Mouse (Mus musculus): Measurements from ENCODE around the gene Bnip2. TPM values are rescaled to one million over a fixed set of nuclear protein-coding genes. Genes with fewer than 3 reads are reported as not detected.

Bnip2 gene
- polyA plus RNA-seq, 1 experiment = 63.5 TPM

GRCm38 (mm10) chr9:70032167-70032566 lies 42.9 kb downstream of the Bnip2 start:
- no peak for TF ChIP-seq CTCF (IDR thresholded peaks at IDR 0.05; ENCODE audit: control insufficient read depth, insufficient read depth, low read length)
- TF ChIP-seq POLR2A (IDR thresholded peaks at IDR 0.05; ENCODE audit: borderline replicate concordance, control insufficient read depth, low read depth, low read length) = no peak
- WGBS = 10% methylated on average over 1 of the region's 1 CpGs
- no peak overlapping the region for H3K27ac ChIP-seq (ENCODE audit: control insufficient read depth, insufficient read depth, low read depth, low read length, poor library complexity)
- H3K4me1 ChIP-seq (ENCODE audit: control insufficient read depth, insufficient read depth, low read length) = no peaks in the 10 kb centered on the region; the same call in 1 of the 2 replicates
- no peak overlapping the region for H3K4me3 ChIP-seq (replicated peaks; ENCODE audit: control insufficient read depth, low read depth, low read length)

- WGBS = 68% methylated on average over 9 of the region's 9 CpGs
- TF ChIP-seq POLR2A (IDR thresholded peaks at IDR 0.05; ENCODE audit: borderline replicate concordance, control insufficient read depth, low read depth, low read length) = no peak
- TF ChIP-seq CTCF (IDR thresholded peaks at IDR 0.05; ENCODE audit: control insufficient read depth, insufficient read depth, low read length) = no peak
- Histone ChIP-seq H3K4me1 (ENCODE audit: control insufficient read depth, insufficient read depth, low read length) (no peaks in the 10 kb centered on the region; the same call in 1 of the 2 replicates), H3K27ac (ENCODE audit: control insufficient read depth, insufficient read depth, low read depth, low read length, poor library complexity) (no peak overlapping the region), H3K4me3 (replicated peaks; ENCODE audit: control insufficient read depth, low read depth, low read length) (no peak overlapping the region)
Observed at GRCm38 (mm10) chr9:70033056-70033455, 43.8 kb downstream of the Bnip2 start.

GRCm38 (mm10) chr9:70034702-70035101 lies 45.4 kb downstream of the Bnip2 start:
- Histone ChIP-seq H3K27ac (ENCODE audit: control insufficient read depth, insufficient read depth, low read depth, low read length, poor library complexity) (no peak overlapping the region), H3K4me3 (replicated peaks; ENCODE audit: control insufficient read depth, low read depth, low read length) (no peak overlapping the region), H3K4me1 (ENCODE audit: control insufficient read depth, insufficient read depth, low read length) (no peaks in the 10 kb centered on the region; the same call in 1 of the 2 replicates)
- WGBS = 38% methylated on average over 7 of the region's 7 CpGs
- TF ChIP-seq CTCF (IDR thresholded peaks at IDR 0.05; ENCODE audit: control insufficient read depth, insufficient read depth, low read length) (no peak), POLR2A (IDR thresholded peaks at IDR 0.05; ENCODE audit: borderline replicate concordance, control insufficient read depth, low read depth, low read length) (no peak)

- Histone ChIP-seq H3K4me1 (ENCODE audit: control insufficient read depth, insufficient read depth, low read length) (no peaks in the 10 kb centered on the region; the same call in 1 of the 2 replicates), H3K4me3 (replicated peaks; ENCODE audit: control insufficient read depth, low read depth, low read length) (no peak overlapping the region), H3K27ac (ENCODE audit: control insufficient read depth, insufficient read depth, low read depth, low read length, poor library complexity) (no peak overlapping the region)
- WGBS = 75% methylated on average over 4 of the region's 4 CpGs
- TF ChIP-seq POLR2A (IDR thresholded peaks at IDR 0.05; ENCODE audit: borderline replicate concordance, control insufficient read depth, low read depth, low read length) = no peak
- no peak for TF ChIP-seq CTCF (IDR thresholded peaks at IDR 0.05; ENCODE audit: control insufficient read depth, insufficient read depth, low read length)
Observed at GRCm38 (mm10) chr9:70036646-70037045, 47.4 kb downstream of the Bnip2 start.

GRCm38 (mm10) chr9:70037988-70038387 lies 48.7 kb downstream of the Bnip2 start, which contains the start of gene Gcnt3:
TSS of gene Gcnt3 (minus strand) at chr9:70038088.
- WGBS = 82% methylated on average over 7 of the region's 7 CpGs

GRCm38 (mm10) chr9:70039597-70040385 lies 50.5 kb downstream of the Bnip2 start:
- H3K4me1 ChIP-seq (ENCODE audit: control insufficient read depth, insufficient read depth, low read length) = no peaks in the 10 kb centered on the region; the same call in 1 of the 2 replicates
- 77% methylated on average over 6 of the region's 6 CpGs for WGBS

More at GRCm38 (mm10) chr9:70037988-70038387, 48.7 kb downstream of the Bnip2 start, which contains the start of gene Gcnt3:
- no peak for TF ChIP-seq CTCF (IDR thresholded peaks at IDR 0.05; ENCODE audit: control insufficient read depth, insufficient read depth, low read length)
- no peak for TF ChIP-seq POLR2A (IDR thresholded peaks at IDR 0.05; ENCODE audit: borderline replicate concordance, control insufficient read depth, low read depth, low read length)
- Histone ChIP-seq H3K4me3 (replicated peaks; ENCODE audit: control insufficient read depth, low read depth, low read length) (no peak within 1 kb of the TSS), H3K4me1 (ENCODE audit: control insufficient read depth, insufficient read depth, low read length) (no peaks in the 10 kb centered on the region; the same call in 1 of the 2 replicates), H3K27ac (ENCODE audit: control insufficient read depth, insufficient read depth, low read depth, low read length, poor library complexity) (no peak within 1 kb of the TSS)

GRCm38 (mm10) chr9:70040570-70040969 lies 51.3 kb downstream of the Bnip2 start:
- TF ChIP-seq CTCF (IDR thresholded peaks at IDR 0.05; ENCODE audit: control insufficient read depth, insufficient read depth, low read length) (no peak), POLR2A (IDR thresholded peaks at IDR 0.05; ENCODE audit: borderline replicate concordance, control insufficient read depth, low read depth, low read length) (no peak)
- Histone ChIP-seq H3K27ac (ENCODE audit: control insufficient read depth, insufficient read depth, low read depth, low read length, poor library complexity) (no peak overlapping the region), H3K4me1 (ENCODE audit: control insufficient read depth, insufficient read depth, low read length) (no peaks in the 10 kb centered on the region; the same call in 1 of the 2 replicates), H3K4me3 (replicated peaks; ENCODE audit: control insufficient read depth, low read depth, low read length) (no peak overlapping the region)
- 82% methylated on average over 11 of the region's 11 CpGs for WGBS

More at GRCm38 (mm10) chr9:70039597-70040385, 50.5 kb downstream of the Bnip2 start:
- Histone ChIP-seq H3K4me3 (replicated peaks; ENCODE audit: control insufficient read depth, low read depth, low read length) (no peak overlapping the region), H3K27ac (ENCODE audit: control insufficient read depth, insufficient read depth, low read depth, low read length, poor library complexity) (no peak overlapping the region)
- TF ChIP-seq POLR2A (IDR thresholded peaks at IDR 0.05; ENCODE audit: borderline replicate concordance, control insufficient read depth, low read depth, low read length) (no peak), CTCF (IDR thresholded peaks at IDR 0.05; ENCODE audit: control insufficient read depth, insufficient read depth, low read length) (no peak)

- H3K4me1 ChIP-seq (ENCODE audit: control insufficient read depth, insufficient read depth, low read length) = no peaks in the 10 kb centered on the region; the same call in 1 of the 2 replicates
- TF ChIP-seq POLR2A (IDR thresholded peaks at IDR 0.05; ENCODE audit: borderline replicate concordance, control insufficient read depth, low read depth, low read length) (no peak), CTCF (IDR thresholded peaks at IDR 0.05; ENCODE audit: control insufficient read depth, insufficient read depth, low read length) (no peak)
- WGBS = 90% methylated on average over 4 of the region's 4 CpGs
Observed at GRCm38 (mm10) chr9:70042137-70042536, 52.9 kb downstream of the Bnip2 start.

More at GRCm38 (mm10) chr9:70042137-70042536, 52.9 kb downstream of the Bnip2 start:
- H3K27ac ChIP-seq (ENCODE audit: control insufficient read depth, insufficient read depth, low read depth, low read length, poor library complexity) = no peak overlapping the region
- no peak overlapping the region for H3K4me3 ChIP-seq (replicated peaks; ENCODE audit: control insufficient read depth, low read depth, low read length)

Measured in bone marrow, adult 2 months (tissue).